Mouse (Mus musculus) neural tube, embryonic 15.5 days (tissue): ENCODE measurements at regions not wholly inside any gene's neighbourhood (a gene's known extent, or its start where the extent isn't known, plus 50 kb on each side); places are given as distances from the start of the nearest gene placed in this dataset.

Experiments
- ATAC-seq: fragments of 200-750 bp; cut with Nextera tagmentation; 2 replicates; pipeline ENCODE4 v1.8.0; 2017; ENCODE audit warnings: mild to moderate bottlenecking, moderate TSS enrichment, moderate library complexity; ENCODE audit not compliant: low FRiP score
- H3K27ac ChIP-seq: fragments of 300-500 bp; sonication (generic); replicated peaks from 2 replicates; pipeline ENCODE4 v1.5.1; 2015; ENCODE audit warnings: mild to moderate bottlenecking, inconsistent platforms
- H3K27me3 ChIP-seq: fragments of 300-500 bp; sonication (generic); replicated peaks from 2 replicates; pipeline ENCODE4 v1.6.1; 2015; ENCODE audit warnings: inconsistent platforms
- H3K36me3 ChIP-seq: fragments of 300-500 bp; sonication (generic); 2 replicates; pipeline ENCODE4 v1.6.1; 2015; ENCODE audit warnings: inconsistent platforms
- H3K4me1 ChIP-seq: fragments of 300-500 bp; sonication (generic); 2 replicates; pipeline ENCODE4 v1.6.1; 2015; ENCODE audit warnings: inconsistent platforms
- H3K4me2 ChIP-seq: fragments of 300-500 bp; sonication (generic); 2 replicates; pipeline ENCODE4 v1.6.1; 2015; ENCODE audit warnings: inconsistent platforms, mild to moderate bottlenecking, moderate library complexity
- H3K4me3 ChIP-seq: fragments of 300-500 bp; sonication (generic); replicated peaks from 2 replicates; pipeline ENCODE4 v1.5.1; 2015; ENCODE audit warnings: mild to moderate bottlenecking, inconsistent platforms
- H3K9ac ChIP-seq: fragments of 300-500 bp; sonication (generic); replicated peaks from 2 replicates; pipeline ENCODE4 v1.6.1; 2015; ENCODE audit warnings: mild to moderate bottlenecking, inconsistent platforms
- H3K9me3 ChIP-seq: fragments of 300-500 bp; sonication (generic); replicated peaks from 2 replicates; pipeline ENCODE4 v1.6.1; 2016; ENCODE audit warnings: inconsistent platforms
- WGBS: fragments of 180-500 bp; shearing (Covaris S2); methylation state at CpG from one replicate; pipeline ENCODE4 v1.1.7; 2015; ENCODE audit warnings: mixed read lengths; 5-methylcytosine and 5-hydroxymethylcytosine counted together

- Histone ChIP-seq H3K4me3 (no peak overlapping the region), H3K9me3 (no peaks in the 10 kb centered on the region), H3K27ac (no peak overlapping the region), H3K9ac (no peak overlapping the region), H3K36me3 (no peaks in the 10 kb centered on the region), H3K4me2 (no peak overlapping the region), H3K27me3 (no peaks in the 10 kb centered on the region), H3K4me1 (no peaks in the 10 kb centered on the region)
- ATAC-seq = no peak
Observed at GRCm38 (mm10) chr8:41964088-41964487, 547.2 kb upstream of the Frg1 start.

GRCm38 (mm10) chr8:41956878-41957277, 540.0 kb upstream of the Frg1 start:
- Histone ChIP-seq H3K9ac (no peak overlapping the region), H3K4me2 (no peak overlapping the region), H3K4me1 (no peaks in the 10 kb centered on the region), H3K36me3 (no peaks in the 10 kb centered on the region), H3K9me3 (no peaks in the 10 kb centered on the region), H3K4me3 (no peak overlapping the region), H3K27ac (no peak overlapping the region), H3K27me3 (no peaks in the 10 kb centered on the region)
- no peak for ATAC-seq
- 88% methylated on average over 1 of the region's 1 CpGs for WGBS

- no peaks in the 10 kb centered on the region for H3K36me3 ChIP-seq
- H3K27ac ChIP-seq = no peak overlapping the region
- ATAC-seq = no peak
- H3K9ac ChIP-seq = no peak overlapping the region
- WGBS = 83% methylated on average over 1 of the region's 1 CpGs
- no peak overlapping the region for H3K4me2 ChIP-seq
- H3K27me3 ChIP-seq = no peaks in the 10 kb centered on the region
- H3K4me3 ChIP-seq = no peak overlapping the region
- H3K9me3 ChIP-seq = no peaks in the 10 kb centered on the region
- no peaks in the 10 kb centered on the region for H3K4me1 ChIP-seq
Observed at GRCm38 (mm10) chr8:41950736-41951135, 533.9 kb upstream of the Frg1 start.

GRCm38 (mm10) chr8:41939298-41939697, 522.4 kb upstream of the Frg1 start:
- Histone ChIP-seq H3K27me3 (no peaks in the 10 kb centered on the region), H3K4me3 (no peak overlapping the region), H3K4me2 (no peak overlapping the region), H3K4me1 (no peaks in the 10 kb centered on the region), H3K36me3 (no peaks in the 10 kb centered on the region), H3K9ac (no peak overlapping the region), H3K9me3 (no peaks in the 10 kb centered on the region), H3K27ac (no peak overlapping the region)
- no peak for ATAC-seq
- 82% methylated on average over 4 of the region's 4 CpGs for WGBS

GRCm38 (mm10) chr8:41921106-41921505, 504.2 kb upstream of the Frg1 start:
- no peak for ATAC-seq
- Histone ChIP-seq H3K9me3 (no peaks in the 10 kb centered on the region), H3K27me3 (no peaks in the 10 kb centered on the region), H3K36me3 (no peaks in the 10 kb centered on the region), H3K4me3 (no peak overlapping the region), H3K27ac (no peak overlapping the region), H3K4me1 (no peaks in the 10 kb centered on the region), H3K9ac (no peak overlapping the region), H3K4me2 (no peak overlapping the region)
- WGBS = 80% methylated on average over 7 of the region's 7 CpGs

GRCm38 (mm10) chr8:41920536-41920935, 503.7 kb upstream of the Frg1 start:
- H3K4me2 ChIP-seq = no peak overlapping the region
- H3K27ac ChIP-seq = no peak overlapping the region
- no peaks in the 10 kb centered on the region for H3K9me3 ChIP-seq
- H3K4me1 ChIP-seq = no peaks in the 10 kb centered on the region
- no peaks in the 10 kb centered on the region for H3K27me3 ChIP-seq
- no peaks in the 10 kb centered on the region for H3K36me3 ChIP-seq
- H3K4me3 ChIP-seq = no peak overlapping the region
- H3K9ac ChIP-seq = no peak overlapping the region
- ATAC-seq = no peak
- 90% methylated on average over 3 of the region's 3 CpGs for whole genome bisulfite sequencing

GRCm38 (mm10) chr8:41878029-41878748, 461.3 kb upstream of the Frg1 start:
- Histone ChIP-seq H3K27me3 (no peaks in the 10 kb centered on the region), H3K9ac (no peak overlapping the region), H3K9me3 (no peaks in the 10 kb centered on the region), H3K4me2 (no peak overlapping the region), H3K4me3 (no peak overlapping the region), H3K36me3 (no peaks in the 10 kb centered on the region), H3K4me1 (no peaks in the 10 kb centered on the region), H3K27ac (no peak overlapping the region)
- no peak for ATAC-seq
- WGBS = 29% methylated on average over 2 of the region's 2 CpGs

- H3K9ac ChIP-seq = no peak overlapping the region
- H3K4me1 ChIP-seq = no peaks in the 10 kb centered on the region
- H3K4me3 ChIP-seq = no peak overlapping the region
- H3K4me2 ChIP-seq = no peak overlapping the region
- no peak for ATAC-seq
- no peak overlapping the region for H3K27ac ChIP-seq
- H3K9me3 ChIP-seq = no peaks in the 10 kb centered on the region
- no peaks in the 10 kb centered on the region for H3K27me3 ChIP-seq
- WGBS = 24% methylated on average over 3 of the region's 3 CpGs
- no peaks in the 10 kb centered on the region for H3K36me3 ChIP-seq
Observed at GRCm38 (mm10) chr8:41869681-41870356, 452.9 kb upstream of the Frg1 start.

GRCm38 (mm10) chr8:41860918-41861317, 444.0 kb upstream of the Frg1 start:
- no peak for ATAC-seq
- no peaks in the 10 kb centered on the region for H3K36me3 ChIP-seq
- H3K9me3 ChIP-seq = no peaks in the 10 kb centered on the region
- H3K27me3 ChIP-seq = no peaks in the 10 kb centered on the region
- H3K4me2 ChIP-seq = no peak overlapping the region
- no peak overlapping the region for H3K9ac ChIP-seq
- no peak overlapping the region for H3K27ac ChIP-seq
- WGBS = 71% methylated on average over 7 of the region's 7 CpGs
- H3K4me3 ChIP-seq = no peak overlapping the region
- no peaks in the 10 kb centered on the region for H3K4me1 ChIP-seq

GRCm38 (mm10) chr8:41831713-41832112, 414.8 kb upstream of the Frg1 start:
- WGBS = 83% methylated on average over 4 of the region's 4 CpGs
- Histone ChIP-seq H3K4me1 (no peaks in the 10 kb centered on the region), H3K9me3 (no peaks in the 10 kb centered on the region), H3K4me2 (no peak overlapping the region), H3K4me3 (no peak overlapping the region), H3K27me3 (no peaks in the 10 kb centered on the region), H3K36me3 (no peaks in the 10 kb centered on the region), H3K9ac (no peak overlapping the region), H3K27ac (no peak overlapping the region)
- no peak for ATAC-seq

- Histone ChIP-seq H3K27ac (no peak overlapping the region), H3K9me3 (no peaks in the 10 kb centered on the region), H3K4me1 (no peaks in the 10 kb centered on the region), H3K4me2 (no peak overlapping the region), H3K4me3 (no peak overlapping the region), H3K9ac (no peak overlapping the region), H3K36me3 (no peaks in the 10 kb centered on the region), H3K27me3 (no peaks in the 10 kb centered on the region)
- ATAC-seq = no peak
- WGBS = 50% methylated on average over 6 of the region's 6 CpGs
Observed at GRCm38 (mm10) chr8:41830407-41830806, 413.5 kb upstream of the Frg1 start.

GRCm38 (mm10) chr8:41824928-41825327, 408.1 kb upstream of the Frg1 start:
- no peak for ATAC-seq

More at GRCm38 (mm10) chr8:41824928-41825327, 408.1 kb upstream of the Frg1 start:
- WGBS = 24% methylated on average over 7 of the region's 7 CpGs
- Histone ChIP-seq H3K4me1 (no peaks in the 10 kb centered on the region), H3K4me3 (no peak overlapping the region), H3K36me3 (no peaks in the 10 kb centered on the region), H3K27me3 (no peaks in the 10 kb centered on the region), H3K9me3 (no peaks in the 10 kb centered on the region), H3K4me2 (no peak overlapping the region), H3K9ac (no peak overlapping the region), H3K27ac (no peak overlapping the region)
